Mouse (Mus musculus): ENCODE results near the gene E130208F15Rik.

GRCm38 (mm10) chr7:30333436-30333835, 11.9 kb downstream of the E130208F15Rik start:
- TF ChIP-seq CTCF (IDR thresholded peaks at IDR 0.05; ENCODE audit: control insufficient read depth, insufficient read depth, low read length) (no peak), POLR2A (IDR thresholded peaks at IDR 0.05; ENCODE audit: borderline replicate concordance, control insufficient read depth, low read depth, low read length) (no peak)
